Mouse (Mus musculus) megakaryocyte, embryonic 14.5 days (primary cell): ENCODE measurements around the gene Tha1.

Experiments
- FLI1 ChIP-seq: IDR thresholded peaks from 2 replicates; pipeline ENCODE4 v1.6.1; 2012; ENCODE audit warnings: low read length, inconsistent platforms, mixed read lengths
- GATA1 ChIP-seq: IDR thresholded peaks from 3 replicates; pipeline ENCODE4 v1.6.1; 2012; ENCODE audit warnings: mixed read lengths, low read length, inconsistent platforms, borderline replicate concordance

- TF ChIP-seq GATA1 = no peak
- TF ChIP-seq FLI1 = no peak
These were observed 23.3 kb upstream of the Tha1 start for GRCm38 (mm10) chr11:117896533-117896932.
